Mouse (Mus musculus) Patski (cell line): ENCODE measurements at regions not wholly inside any gene's neighbourhood (a gene's known extent, or its start where the extent isn't known, plus 50 kb on each side); places are given as distances from the start of the nearest gene placed in this dataset.
A peak's percentile ranks its signal among the peaks of the same experiment; 100 is the strongest.

Experiments
- ATAC-seq: fragments of 100-300 bp; one replicate; pipeline ENCODE4 v1.8.0; 2021
- CTCF ChIA-PET: fragments of 350-600 bp; sonication (Branson Sonifier 250); formaldehyde crosslinking; loops from one replicate; lab custom pipeline; 2022; ENCODE audit warnings: inconsistent platforms; lab: Charles Lee
- POLR2A ChIA-PET: fragments of 350-600 bp; sonication (Branson Sonifier 250); formaldehyde crosslinking; loops from one replicate; lab custom pipeline; 2022; ENCODE audit warnings: antibody characterized with exemption, inconsistent platforms; lab: Charles Lee
- DNase-seq: peaks from one replicate; pipeline ENCODE4 v3.0.0-alpha.2; 2011; ENCODE audit warnings: low read depth, low spot score
- H3K27me3 ChIP-seq: fragments of 371-371 bp; one replicate; pipeline ENCODE4 v1.5.1; 2021
- CTCF ChIP-seq: fragments of 100-300 bp; IDR thresholded peaks from one replicate; pipeline ENCODE4 v1.5.1; 2021
- in situ Hi-C: fragments of 300-500 bp; cut with MboI; formaldehyde crosslinking; loops from 3 replicates; pipeline ENCODE4 v1.11.1; 2018; ENCODE audit warnings: low pct_unique_long_range_greater_than_20kb, mixed read lengths

DNA sequence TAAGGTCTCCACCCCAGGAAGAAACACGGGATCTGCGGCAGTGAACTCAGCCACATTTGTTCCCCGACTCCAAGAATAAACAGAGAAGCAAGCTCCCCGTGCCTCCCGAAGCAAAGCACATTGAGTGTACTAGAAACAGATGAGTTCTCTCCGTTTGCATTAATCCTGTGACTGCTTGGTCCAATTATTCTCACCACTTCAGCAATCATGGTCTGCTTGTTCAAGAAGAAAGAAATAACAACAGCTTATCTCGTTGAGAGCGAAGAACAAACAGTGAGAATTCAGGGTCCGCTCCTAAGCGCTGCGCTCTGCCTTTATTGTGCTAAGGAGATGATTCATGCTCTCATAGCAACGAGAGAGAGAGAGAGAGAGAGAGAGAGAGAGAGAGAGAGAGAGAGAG is 393.6 kb upstream of the Dynlrb2 start:
- TF ChIP-seq CTCF = no peak
- DNase-seq (no peak), ATAC-seq (no peak)
- ChIA-PET POLR2A (no interaction called here), CTCF (interaction anchor here (0.9 to 1.5 kb wide), 2 partner anchors 33 to 254 kb away, joined by 3 to 4 read pairs; no protein-coding TSS in a partner anchor)
- in situ Hi-C loops = no loop called here
- H3K27me3 ChIP-seq = peaks cover 8% of the 10 kb centered on the region

GRCm38 (mm10) chr8:116096666-116097065 is 389.1 kb upstream of the Maf start:
- ATAC-seq (no peak), DNase-seq (no peak)
- in situ Hi-C loops = no loop called here
- ChIA-PET CTCF (no interaction called here), POLR2A (no interaction called here)
- no peaks in the 10 kb centered on the region for H3K27me3 ChIP-seq
- no peak for TF ChIP-seq CTCF

GRCm38 (mm10) chr8:116083156-116083555 is 375.6 kb upstream of the Maf start:
- ChIA-PET POLR2A (no interaction called here), CTCF (no interaction called here)
- ATAC-seq (peak; percentile 36), DNase-seq (no peak)
- in situ Hi-C loops = no loop called here
- H3K27me3 ChIP-seq = no peaks in the 10 kb centered on the region
- TF ChIP-seq CTCF = no peak

GRCm38 (mm10) chr8:116078849-116079407 is 371.3 kb upstream of the Maf start:
- peak; percentile 66 for ATAC-seq
- ChIA-PET CTCF (no interaction called here), POLR2A (no interaction called here)
- H3K27me3 ChIP-seq = no peaks in the 10 kb centered on the region
- in situ Hi-C loops = no loop called here
- no peak for DNase-seq
- no peak for TF ChIP-seq CTCF

DNA sequence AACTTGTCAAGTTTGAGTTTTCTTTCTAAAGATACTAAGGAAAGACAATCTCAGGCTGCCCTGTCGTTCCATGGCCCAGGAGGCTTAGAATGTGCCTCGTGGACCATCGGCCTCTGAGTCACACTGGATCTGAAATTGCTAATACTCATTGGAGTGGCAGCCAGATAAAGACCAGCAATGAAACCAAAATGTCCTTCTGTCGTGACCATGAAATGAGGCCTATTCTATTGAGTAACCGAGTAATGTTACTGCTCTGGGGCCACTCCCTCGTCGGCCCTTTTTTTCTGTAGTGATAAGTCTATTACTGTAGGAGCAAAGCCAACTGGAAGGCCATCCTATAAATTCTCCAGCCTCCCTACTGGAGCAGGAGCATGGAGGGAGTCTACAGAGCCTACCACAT is 363.9 kb upstream of the Maf start:
- TF ChIP-seq CTCF = no peak
- in situ Hi-C loops = no loop called here
- no peak for ATAC-seq
- ChIA-PET POLR2A (no interaction called here), CTCF (interaction anchor here (3.0 kb wide), 1 partner anchor 10 kb away, joined by 10 read pairs; no protein-coding TSS in a partner anchor)
- no peak for DNase-seq
- no peaks in the 10 kb centered on the region for H3K27me3 ChIP-seq

- in situ Hi-C loops = no loop called here
- DNase-seq = no peak
- POLR2A ChIA-PET = interaction anchor here (0.6 kb wide), 1 partner anchor 363 kb away, joined by 3 read pairs; no protein-coding TSS in a partner anchor
- no peak for ATAC-seq
- H3K27me3 ChIP-seq = no peaks in the 10 kb centered on the region
- no peak for TF ChIP-seq CTCF
- CTCF ChIA-PET = interaction anchor here (1.3 to 3.0 kb wide), 2 partner anchors 8 to 15 kb away, joined by 4 to 10 read pairs; no protein-coding TSS in a partner anchor
Measured at GRCm38 (mm10) chr8:116069538-116069937, 361.9 kb upstream of the Maf start.

- POLR2A ChIA-PET = no interaction called here
- in situ Hi-C loops = no loop called here
Measured at GRCm38 (mm10) chr8:116067978-116068375, 360.4 kb upstream of the Maf start.

GRCm38 (mm10) chr8:116067182-116067977 is 359.8 kb upstream of the Maf start:
- ChIA-PET POLR2A (interaction anchor here (0.6 kb wide), 1 partner anchor 138 kb away, joined by 6 read pairs; no protein-coding TSS in a partner anchor), CTCF (no interaction called here)
- ATAC-seq = no peak
- in situ Hi-C loops = no loop called here
- DNase-seq = no peak
- H3K27me3 ChIP-seq = no peaks in the 10 kb centered on the region
- TF ChIP-seq CTCF = no peak

More at GRCm38 (mm10) chr8:116067978-116068375, 360.4 kb upstream of the Maf start:
- H3K27me3 ChIP-seq = no peaks in the 10 kb centered on the region
- CTCF ChIA-PET = interaction anchor here (0.8 kb wide), 1 partner anchor 13 kb away, joined by 3 read pairs; no protein-coding TSS in a partner anchor
- no peak for DNase-seq
- no peak for ATAC-seq
- no peak for TF ChIP-seq CTCF

DNA sequence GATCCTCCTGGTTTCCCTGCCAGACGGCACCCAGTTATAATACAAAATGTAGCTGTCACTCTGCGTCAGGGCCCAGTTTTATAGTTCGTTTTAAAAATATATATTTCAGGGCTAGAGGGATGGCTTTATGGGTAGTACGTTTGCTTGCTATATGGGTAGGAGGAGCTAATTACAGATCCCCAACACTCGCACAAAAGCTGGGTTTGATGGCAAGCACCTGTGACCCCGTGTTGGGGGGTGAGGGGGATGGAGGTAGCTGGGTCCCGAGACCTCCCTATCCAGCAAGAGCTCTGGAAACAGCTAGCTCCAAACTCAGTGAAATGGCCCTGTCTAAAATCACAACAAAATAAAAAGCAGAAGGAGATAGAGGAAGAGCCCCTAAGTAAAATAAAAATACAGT is 358.3 kb upstream of the Maf start:
- no peaks in the 10 kb centered on the region for H3K27me3 ChIP-seq
- ChIA-PET CTCF (no interaction called here), POLR2A (no interaction called here)
- TF ChIP-seq CTCF = no peak
- in situ Hi-C loops = no loop called here
- DNase-seq (no peak), ATAC-seq (no peak)

- DNase-seq (no peak), ATAC-seq (no peak)
- peaks cover 3% of the 10 kb centered on the region for H3K27me3 ChIP-seq
- CTCF ChIA-PET = no interaction called here
- POLR2A ChIA-PET = interaction anchor here (0.5 kb wide), 1 partner anchor 19 kb away, joined by 3 read pairs; no protein-coding TSS in a partner anchor
- in situ Hi-C loops = no loop called here
- no peak for TF ChIP-seq CTCF
Measured at GRCm38 (mm10) chr8:116065327-116065726, 357.7 kb upstream of the Maf start.

- ChIA-PET POLR2A (interaction anchor here (0.7 kb wide), 1 partner anchor 359 kb away, joined by 5 read pairs; no protein-coding TSS in a partner anchor), CTCF (no interaction called here)
- no peak for TF ChIP-seq CTCF
- H3K27me3 ChIP-seq = peaks cover 5% of the 10 kb centered on the region
- in situ Hi-C loops = no loop called here
- DNase-seq (no peak), ATAC-seq (no peak)
Measured at GRCm38 (mm10) chr8:116064562-116064961, 357.0 kb upstream of the Maf start.
